Mouse (Mus musculus) urinary bladder, postnatal 4 days (tissue): ENCODE data around the gene Gramd1b.

Source experiments
- DNase-seq, 2 experiments: peaks; one replicate each; pipeline ENCODE4 v3.0.0; 2021 to 2022; ENCODE audit warnings: low spot score in 2 of 2

The Gramd1b gene

DNA sequence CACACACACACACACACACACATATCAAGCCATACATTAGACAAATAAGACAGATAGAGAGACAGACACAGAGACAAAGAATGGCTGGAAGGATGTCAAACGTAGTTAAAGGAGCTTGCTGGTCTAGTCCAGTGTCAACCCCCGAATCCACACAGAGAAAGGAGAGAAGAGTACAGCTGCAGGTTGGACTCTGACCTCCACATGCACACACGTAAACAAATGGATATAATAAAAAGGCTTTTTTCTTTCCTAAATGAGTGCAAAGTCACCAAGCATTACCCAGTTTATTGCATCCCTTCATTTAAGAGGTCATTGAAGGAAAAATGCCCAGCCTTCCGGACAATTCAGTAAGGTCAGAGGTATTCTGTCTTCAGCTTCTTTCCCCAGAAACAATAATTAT is 161.0 kb downstream of the Gramd1b start:
- no peak for DNase-seq

DNA sequence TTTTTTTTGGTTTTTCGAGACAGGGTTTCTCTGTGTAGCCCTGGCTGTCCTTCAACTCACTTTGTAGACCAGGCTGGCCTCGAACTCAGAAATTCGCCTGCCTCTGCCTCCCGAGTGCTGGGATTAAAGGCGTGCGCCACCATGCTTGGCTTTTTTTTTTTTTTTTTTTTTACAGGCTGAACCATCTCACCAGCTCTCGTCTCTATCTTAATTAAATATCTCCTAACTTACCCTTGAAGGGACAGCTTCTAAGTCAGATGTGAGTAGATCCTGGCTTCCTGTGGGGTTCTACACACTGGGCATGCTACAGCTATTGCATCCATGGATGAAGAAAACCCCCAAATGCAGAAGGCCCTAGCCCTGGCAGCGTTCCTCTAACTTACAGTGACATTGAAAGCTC is 164.4 kb downstream of the Gramd1b start:
- no peak for DNase-seq

DNA sequence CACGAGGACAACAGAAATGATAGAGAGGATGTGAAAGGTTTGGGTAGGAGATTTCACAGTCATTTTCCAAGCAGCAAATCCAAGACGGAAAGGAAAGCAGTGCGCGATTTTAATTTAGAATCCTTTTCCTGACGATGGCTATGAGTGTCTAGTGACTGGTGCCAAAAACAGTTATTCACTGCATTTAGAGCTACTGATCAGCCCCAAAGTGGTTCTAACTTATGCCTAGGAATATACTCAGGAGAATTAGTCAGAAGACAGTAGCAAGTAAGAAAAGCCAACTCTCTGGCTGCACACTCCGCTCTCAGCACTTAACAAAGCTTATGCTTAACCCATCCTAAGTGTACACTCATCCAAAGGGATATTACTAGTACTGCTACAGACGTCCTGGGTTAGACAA is 166.9 kb downstream of the Gramd1b start:
- DNase-seq = no peak

DNA sequence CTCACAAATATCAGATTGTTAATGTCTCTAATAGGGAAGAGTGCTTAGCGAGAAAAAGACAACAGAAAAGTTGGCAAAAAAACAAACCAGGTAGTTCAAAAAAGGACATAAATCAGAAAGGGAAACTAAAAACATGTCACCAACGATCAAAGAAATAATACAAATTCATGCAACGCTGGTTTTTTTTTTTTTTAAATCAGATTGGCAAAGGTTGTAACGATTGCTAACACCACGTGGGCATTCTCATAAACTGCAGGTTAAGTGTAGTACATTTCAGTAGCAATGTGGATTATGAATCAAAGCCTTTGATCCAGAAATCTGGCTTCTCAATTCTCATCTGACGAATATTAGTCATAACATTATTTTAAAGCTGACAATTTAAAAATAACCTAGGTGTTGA is 169.2 kb downstream of the Gramd1b start:
- no peak for DNase-seq

DNA sequence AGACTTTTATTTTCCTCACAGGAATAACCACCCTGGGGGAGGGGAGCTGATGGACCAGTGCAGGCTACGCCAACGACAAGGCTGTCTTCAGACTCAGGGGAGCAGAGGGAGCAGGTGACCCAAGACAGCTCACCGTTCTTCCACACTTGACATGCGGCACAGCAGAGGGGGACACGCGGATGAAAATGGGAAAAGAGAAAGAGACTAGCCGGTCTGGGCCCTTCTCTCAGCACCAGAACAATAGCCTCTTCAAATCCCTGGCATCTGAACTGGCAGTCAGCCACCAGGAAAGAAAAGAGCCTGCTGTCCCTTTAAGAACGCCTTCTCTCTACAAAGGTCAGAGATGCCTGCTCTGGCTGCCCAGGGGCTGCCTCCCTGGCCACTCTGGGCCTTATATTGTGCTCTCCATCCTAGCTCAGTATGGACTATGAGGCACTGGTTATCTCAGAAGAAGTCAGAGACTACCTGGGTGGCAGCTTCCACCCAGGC is 172.7 kb downstream of the Gramd1b start:
- DNase-seq = no peak

DNA sequence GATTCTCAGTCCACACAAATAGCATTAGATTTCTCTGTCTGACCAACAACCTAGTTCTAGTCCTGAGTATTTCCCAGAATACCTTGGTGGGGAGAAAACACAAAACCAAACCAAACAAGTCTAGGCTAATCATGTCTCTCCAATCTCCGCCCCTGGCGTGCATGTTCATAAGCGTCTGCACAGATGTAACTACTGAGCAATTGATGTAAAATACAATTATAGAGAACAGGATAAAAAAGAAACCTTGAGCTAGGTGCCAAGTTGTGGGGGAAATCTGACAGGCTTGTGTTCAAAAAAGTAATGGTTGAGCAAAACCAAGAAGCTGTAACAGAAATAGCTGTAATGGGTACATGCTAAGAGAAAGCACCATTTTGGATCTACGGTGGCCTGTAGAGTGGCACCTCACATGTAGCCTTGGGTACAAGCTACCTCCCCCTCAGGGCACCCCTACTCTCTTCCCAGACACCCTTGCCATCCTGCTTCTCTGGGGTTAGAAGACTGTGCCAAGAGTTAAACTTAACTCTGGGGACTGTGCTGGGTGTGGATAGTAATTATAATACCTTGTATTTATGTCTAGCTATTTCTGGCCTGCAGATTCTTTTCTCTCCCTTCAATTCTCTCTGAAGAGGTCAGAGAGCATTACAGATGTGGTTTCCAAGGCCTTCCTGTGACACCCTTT is 174.3 kb downstream of the Gramd1b start:
- DNase-seq = no peak

DNA sequence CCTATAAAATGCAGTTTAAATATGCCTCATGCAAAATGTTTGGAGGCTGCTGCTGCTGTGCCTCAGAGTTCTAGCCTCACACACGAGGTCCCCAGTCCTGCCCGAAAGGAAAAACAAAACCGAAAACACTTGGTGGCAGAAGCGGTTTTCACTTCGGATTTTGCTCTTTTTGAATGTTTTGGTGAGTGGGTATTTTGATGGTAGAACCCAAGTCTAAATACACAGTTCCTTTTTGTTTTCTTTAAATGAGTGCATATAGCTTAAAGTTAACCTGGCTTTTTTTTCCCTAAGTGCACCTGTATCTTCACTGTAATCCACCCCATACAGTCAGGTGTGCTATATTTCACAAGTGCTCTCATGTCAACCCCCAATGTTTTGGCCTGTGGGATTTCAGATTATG is 174.8 kb downstream of the Gramd1b start:
- no peak for DNase-seq

DNA sequence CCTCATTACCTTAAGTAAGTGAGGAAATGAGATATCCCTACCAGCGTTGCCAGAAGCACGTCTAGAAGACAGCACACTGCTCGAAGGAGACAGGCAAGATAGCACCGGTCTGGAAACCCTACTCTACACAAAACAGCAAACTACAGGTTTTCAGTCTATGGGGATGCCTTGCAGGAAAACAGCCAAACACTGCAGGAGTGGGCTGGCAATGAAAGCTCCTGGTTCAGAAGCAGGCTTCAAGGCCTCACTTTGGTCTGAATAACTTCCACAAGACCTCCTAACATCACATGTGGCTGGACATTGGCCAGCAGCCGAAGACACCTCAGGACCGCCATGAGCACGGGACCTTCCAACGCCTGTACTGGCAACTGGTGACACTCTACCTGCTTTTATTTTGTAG is 175.8 kb downstream of the Gramd1b start:
- no peak for DNase-seq

DNA sequence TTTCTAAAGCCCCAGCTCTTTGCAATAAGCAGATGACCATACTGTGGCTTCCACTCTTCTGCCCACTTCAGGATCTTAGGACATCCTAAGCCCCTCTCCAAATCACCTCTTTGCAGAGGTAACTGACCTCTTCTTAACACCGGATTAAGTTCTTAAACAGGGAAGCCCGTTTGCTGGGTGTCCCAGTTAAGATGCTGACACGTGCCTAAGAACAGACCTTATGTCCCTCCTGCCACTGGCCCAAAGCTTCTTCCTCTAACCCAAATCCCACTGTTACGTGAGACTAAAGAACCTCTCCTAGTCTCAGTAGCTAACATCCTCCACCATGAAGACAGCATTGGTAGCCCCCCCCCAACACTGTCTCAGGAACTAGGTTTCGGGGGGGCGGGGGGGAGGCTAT is 177.6 kb downstream of the Gramd1b start:
- no peak for DNase-seq

DNA sequence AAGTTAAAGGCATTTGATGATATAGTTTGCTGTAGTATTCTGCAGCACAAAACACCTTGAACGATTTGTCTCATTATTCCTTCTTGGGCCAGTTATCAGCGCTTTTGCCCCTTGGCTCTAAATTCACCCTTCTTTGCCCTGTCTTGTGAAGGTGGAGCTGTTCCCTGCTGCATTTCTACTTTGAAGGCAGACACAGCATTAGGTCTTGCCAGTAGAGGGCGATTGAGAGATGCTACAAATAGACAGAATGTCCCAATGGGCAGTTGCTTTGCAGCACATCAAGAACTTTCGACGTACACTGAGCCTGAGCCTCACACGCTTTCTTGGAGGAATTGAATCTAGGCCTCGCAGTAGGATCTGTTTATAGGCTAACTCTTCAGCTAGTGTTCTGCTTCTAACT is 180.5 kb downstream of the Gramd1b start:
- no peak for DNase-seq

DNA sequence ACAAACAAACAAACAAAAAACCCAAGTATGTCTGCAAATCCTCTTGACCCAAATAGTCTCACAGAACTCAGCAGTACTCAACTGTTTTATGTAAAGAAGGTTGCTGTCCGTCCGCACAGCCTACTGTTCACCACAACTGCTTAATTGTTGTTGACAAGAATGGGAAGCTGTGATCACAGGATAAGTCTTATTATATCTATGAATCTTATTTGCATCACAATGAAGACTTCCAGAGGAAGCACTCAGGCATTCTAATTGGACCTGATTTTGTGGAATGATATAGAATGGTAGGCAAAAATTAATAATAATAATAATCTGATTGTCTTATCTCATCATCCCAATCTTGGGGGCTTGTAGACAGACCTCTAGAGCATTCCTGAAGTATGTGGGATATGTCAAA is 181.1 kb downstream of the Gramd1b start:
- no peak for DNase-seq

DNA sequence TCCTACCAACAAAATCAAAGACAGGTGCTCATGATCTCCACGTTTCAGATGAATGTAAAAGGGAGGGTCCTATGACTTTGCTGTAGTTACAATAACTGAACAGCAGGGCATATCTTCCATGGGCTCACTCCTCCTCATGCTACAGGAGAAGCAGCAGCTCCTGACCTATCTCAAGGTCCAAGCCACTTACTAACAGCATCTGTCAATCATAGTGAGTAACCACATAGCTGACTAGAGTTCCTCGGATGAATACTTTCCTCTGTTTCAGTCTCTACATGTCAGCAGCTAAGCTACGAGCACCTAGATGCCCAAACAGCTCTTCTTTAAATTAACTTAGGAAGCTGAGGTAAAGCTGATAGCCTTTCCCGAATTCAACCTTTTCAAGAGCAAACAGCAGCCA is 181.6 kb downstream of the Gramd1b start:
- no peak for DNase-seq

DNA sequence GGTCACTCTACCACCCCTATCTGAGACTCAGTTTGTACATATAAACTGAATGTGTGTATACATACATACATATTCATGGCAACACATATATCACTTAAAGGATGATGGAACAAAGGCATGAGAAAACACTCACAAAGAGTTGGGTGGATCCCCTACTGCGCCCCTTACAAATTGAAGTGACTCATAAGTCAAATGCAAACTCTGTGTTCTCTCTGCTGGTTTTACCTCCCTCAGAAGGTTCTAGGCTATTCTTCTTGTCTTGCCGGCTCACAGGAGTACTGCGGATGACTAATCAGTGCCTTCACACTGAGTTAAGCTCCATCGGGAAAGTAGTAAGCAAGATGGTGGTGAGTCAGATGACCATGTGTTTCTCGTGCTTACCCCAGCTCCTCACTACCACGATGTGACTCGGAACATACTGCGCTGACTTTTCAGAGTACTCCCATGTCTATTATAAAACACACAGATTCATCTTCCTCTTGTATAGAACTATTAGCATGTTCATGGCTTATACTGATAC is 182.4 kb downstream of the Gramd1b start:
- DNase-seq = no peak

DNA sequence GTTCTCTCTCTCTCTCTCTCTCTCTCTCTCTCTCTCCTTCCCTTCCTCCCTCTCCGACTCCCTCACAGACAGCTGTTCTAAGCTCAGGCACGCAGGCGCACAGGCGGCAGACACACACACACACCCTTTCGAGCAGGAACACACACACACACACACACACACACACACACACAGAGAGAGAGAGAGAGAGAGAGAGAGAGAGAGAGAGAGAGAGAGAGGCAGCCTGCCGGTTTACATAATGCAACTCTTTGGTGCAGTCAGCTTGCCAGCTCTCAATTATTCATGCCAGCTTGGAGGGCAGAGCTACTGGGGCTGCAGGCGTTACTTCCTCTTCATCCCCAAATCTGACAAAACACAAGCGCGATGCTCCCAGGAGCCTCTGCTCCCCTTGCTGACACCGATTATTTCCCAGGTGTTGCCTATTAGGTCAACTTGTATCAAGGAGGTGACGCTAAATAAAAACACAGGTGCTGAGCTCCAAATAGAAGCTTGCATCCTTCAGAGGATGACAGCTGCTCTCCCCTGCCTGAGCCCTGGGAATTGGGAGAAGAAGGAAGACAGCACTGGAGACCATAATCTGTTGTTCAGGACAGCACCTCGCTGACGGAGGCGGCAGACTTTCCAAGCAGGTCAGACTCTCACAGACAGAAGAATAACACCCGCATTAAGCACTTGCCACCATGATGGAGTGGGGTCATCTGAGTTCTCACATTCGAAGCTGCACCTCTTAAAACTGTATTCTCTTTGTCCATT is 184.8 kb downstream of the Gramd1b start:
- no peak for DNase-seq

DNA sequence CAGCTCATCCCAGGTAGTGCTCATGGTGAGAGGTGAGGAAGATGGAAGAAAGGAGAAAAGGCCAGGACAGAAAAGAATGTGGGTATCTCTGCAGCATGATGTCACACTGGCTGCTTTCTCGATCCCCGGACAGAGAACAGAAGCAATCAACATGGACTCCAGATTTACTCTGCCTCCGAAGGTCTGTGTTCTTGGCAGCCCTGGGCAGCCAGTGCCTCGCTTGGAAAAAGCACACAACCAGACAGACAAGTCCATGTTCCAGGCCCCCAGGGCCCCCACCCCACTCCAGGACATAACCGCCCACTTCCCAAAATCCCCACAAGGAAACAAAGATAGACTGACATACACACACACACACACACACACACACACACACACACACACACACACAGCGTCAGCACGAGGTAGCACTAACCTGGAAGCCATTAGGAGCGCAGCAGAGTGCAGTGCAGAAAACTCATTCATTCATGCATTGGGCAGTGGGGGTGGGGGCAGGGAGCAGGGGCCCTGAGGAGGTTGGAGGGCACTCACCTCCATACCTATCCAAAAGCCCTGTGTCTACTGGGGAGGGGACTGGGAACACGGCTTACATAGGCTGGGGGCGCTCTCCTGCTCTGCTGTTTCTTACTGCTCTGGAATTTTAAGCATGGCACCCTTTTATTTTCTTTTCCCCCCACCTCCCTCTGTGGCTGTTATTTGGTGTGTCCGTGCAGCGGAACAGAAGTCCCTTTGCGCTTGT is 185.5 kb downstream of the Gramd1b start:
- no peak for DNase-seq

DNA sequence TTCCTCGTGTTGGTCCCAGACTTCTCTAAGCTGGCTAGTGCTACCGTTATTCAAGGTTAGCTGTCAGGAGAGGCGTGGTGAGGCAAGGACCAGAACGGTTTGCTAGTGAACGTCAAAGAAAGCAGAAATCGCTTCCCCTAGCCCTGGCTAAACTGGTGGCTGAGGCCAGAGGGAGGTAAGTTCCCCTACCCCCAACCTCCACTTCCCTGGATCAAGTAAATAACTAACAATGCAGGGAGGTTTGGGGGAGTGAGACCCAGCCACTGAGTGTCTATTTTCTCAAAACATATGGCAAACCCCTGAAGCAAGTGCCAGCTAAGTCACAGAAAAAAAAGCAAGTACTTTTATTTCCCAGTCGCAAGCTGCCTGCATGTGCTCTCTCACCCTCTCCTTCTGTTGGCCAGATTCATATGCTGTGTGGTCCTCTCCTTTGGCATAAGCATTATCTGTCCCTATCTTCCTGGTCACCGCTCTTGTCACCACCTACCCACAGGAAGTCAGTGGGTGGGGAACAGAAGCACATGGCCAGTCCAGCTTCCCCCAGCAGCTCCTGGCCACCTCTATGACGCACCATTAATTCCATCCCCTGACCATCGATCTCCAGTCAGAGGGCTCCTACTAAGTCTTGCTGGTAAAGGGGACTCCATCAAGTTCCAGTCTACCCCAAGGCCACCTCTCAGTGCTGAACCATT is 186.2 kb downstream of the Gramd1b start:
- no peak for DNase-seq

DNA sequence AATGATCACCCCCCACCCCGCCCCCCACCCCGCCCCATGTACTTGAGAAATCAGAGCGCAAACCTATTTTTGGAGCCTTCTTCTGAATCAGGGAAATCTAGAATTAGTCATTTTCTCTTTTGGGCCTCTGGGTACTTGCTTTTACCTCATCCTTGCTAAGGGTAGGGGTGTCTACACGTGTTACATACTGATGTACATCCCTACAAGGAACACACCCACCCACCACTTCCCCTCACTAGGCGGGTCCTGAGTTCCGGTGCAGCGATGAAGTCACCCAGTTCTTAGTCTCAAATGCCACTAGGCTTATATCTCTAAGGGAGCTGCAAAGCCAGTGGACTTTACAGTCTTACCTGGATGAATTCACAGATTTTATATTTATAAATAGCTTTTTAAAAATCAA is 187.4 kb downstream of the Gramd1b start:
- no peak for DNase-seq

DNA sequence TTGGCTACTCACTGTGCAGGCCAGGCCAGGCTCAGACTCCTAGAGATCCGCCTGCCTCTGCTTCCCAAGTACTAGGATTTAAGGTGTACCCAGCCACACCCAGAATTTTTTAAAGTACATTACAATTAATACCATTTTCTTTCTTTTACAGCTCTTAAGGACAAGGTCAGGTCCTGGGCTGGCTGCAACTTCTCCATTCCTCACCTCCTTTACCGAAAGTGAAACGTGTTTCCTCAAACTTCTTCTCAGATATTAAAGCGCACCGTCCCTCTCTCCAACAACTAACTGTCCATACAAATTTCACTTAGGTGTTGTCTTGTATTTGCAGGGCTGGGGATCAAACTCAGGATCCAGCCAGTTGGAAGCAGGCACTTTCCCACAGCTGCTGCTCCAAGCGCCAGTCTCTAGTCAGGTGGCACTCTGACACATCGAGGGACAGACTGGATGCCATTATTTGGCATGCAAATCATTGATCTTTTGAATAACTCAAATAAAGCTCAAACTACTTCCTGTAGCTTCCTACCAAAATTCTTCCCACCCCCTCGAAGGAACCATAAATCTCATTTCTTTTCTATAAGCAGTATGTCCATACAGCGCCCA is 188.0 kb downstream of the Gramd1b start:
- no peak for DNase-seq

DNA sequence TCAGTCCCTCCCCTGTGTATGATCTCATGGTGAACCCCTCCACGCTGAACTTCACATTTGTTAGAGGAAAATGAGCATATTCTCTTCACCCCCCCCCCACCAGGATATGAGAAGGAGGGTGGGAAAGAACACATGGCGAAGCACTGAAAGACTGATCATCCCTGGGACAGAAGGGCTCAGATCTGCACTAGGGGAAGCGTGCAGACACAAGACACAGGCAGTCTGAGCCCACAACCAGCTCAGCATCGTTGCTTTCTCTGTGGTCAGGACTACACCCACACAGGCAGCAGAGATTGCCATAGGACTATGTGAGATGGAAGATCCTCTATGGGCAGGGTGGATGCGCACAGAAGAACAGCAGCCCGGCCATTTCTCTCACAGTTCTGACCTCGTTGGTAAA is 189.1 kb downstream of the Gramd1b start:
- no peak for DNase-seq

DNA sequence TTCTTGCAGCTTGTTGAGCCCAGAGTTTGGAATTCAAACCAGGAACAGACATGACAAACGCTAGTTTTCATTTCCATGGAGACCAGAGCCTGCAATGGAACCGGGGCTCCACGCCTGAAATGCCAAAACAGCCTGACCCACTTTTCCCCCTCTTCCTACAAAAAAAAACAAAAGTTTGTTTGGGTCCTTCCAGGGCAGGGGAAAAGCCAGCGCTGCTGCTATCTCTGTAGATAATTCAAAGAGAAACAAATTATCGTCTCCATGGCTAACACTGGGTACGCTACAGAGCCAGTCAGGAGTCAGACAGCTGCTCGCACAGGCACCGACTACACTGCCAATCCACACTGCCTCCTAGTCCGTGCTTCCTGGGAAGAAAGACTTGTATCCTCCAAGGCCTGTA is 191.6 kb downstream of the Gramd1b start:
- no peak for DNase-seq

DNA sequence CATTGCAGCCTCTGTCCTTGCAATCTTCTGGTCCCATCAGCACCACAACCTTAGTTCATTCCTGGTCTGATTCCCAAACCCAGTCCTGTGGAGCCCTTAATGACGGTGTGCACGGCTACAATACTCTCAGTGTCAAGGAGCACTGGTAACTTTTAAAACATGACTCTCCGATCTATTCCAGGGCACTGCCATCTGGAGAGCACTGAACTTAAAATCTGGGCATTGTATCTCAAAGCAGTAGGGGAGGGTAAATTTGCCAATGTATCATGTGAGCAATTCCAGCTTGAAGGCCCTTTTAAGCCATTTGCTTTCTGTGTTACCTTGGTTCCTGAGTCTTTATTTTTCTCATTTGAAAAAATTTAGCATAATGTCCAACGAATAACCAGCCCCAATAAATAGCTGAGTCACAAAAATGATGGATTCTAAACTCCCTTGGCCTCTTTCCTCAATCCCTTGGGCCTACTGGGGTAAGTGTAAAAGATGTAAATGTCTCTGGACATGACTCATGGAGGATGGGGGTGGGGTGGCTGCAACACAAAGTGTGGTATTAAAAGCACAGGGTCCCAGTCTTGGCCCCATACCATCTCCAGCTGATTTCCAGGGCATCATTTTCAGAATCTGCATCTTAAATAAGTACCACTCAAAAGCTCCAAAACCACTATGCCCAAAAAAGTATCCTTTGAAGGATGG is 193.9 kb downstream of the Gramd1b start:
- DNase-seq = no peak
